ENCODE assay signal across 19 mouse cellular contexts in the genomic region with DNA sequence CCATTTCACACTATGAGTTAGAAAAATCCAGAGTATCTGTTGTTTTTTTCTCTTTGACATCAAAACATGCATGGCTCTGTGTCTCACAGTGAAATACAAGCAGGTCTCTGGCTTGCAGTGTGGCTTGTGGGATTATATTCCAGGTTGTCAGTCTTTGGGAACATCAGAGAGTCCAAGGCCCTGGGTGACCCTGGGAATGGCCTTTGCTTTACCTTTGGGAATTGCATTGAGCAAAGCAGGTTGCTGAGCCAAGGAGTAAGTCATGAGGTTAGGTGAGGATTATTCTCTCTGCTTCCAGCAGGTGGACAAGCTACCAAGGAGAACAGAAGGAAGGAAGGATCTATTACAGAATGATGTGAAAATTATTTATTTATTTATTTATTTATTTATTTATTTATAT.
DNase-seq lines count a peak whose midpoint lies in the region; ATAC-seq and TF ChIP-seq lines count a peak whose summit lies in the region.
"Had no signal": no experiment of that assay in that cellular context is flagged by ENCODE, and none has a peak within 500 bp of the region (broad histone marks: within the 10 kb centered on the region; RNA-seq: fewer than 3 reads in every experiment).

No protein-coding gene starts in this region.

- H3K36me3 ChIP-seq in kidney, adult 2 months (ENCODE audit: control insufficient read depth, insufficient read depth, low read length), result no peaks in the 10 kb centered on the region
- no peaks in the 10 kb centered on the region for H3K36me3 ChIP-seq in midbrain, embryonic 11.5 days (ENCODE audit: control insufficient read depth, insufficient read depth, low read length)
- H3K36me3 ChIP-seq in midbrain, embryonic 16.5 days (ENCODE audit: control insufficient read depth, insufficient read depth, low read length), result no peaks in the 10 kb centered on the region
- H3K36me3 ChIP-seq: embryonic facial prominence, embryonic 12.5 days; limb, embryonic 15.5 days had no signal

- H3K9me3 ChIP-seq in midbrain, embryonic 11.5 days (ENCODE audit: control insufficient read depth, low read length), result no peaks in the 10 kb centered on the region
- no peaks in the 10 kb centered on the region for H3K9me3 ChIP-seq in midbrain, embryonic 16.5 days (replicated peaks; ENCODE audit: control insufficient read depth, low read length, poor library complexity, severe bottlenecking)
- H3K9me3 ChIP-seq: embryonic facial prominence, embryonic 12.5 days; forebrain, embryonic 13.5 days; limb, embryonic 15.5 days had no signal

- H3K27me3 ChIP-seq in kidney, adult 2 months (replicated peaks; ENCODE audit: control insufficient read depth, insufficient read depth, low read length), result no peaks in the 10 kb centered on the region
- no peaks in the 10 kb centered on the region for H3K27me3 ChIP-seq in midbrain, embryonic 11.5 days (ENCODE audit: control insufficient read depth, insufficient read depth, low read length)
- no peaks in the 10 kb centered on the region for H3K27me3 ChIP-seq in midbrain, embryonic 16.5 days (ENCODE audit: control insufficient read depth, insufficient read depth, low read depth, low read length)
- H3K27me3 ChIP-seq: embryonic facial prominence, embryonic 12.5 days; forebrain, embryonic 13.5 days; limb, embryonic 15.5 days had no signal

- no peak overlapping the region for H3K4me3 ChIP-seq in kidney, adult 2 months (ENCODE audit: insufficient read depth, low read depth, low read length)
- no peak overlapping the region for H3K4me3 ChIP-seq in midbrain, embryonic 11.5 days (ENCODE audit: low read depth, low read length)
- no peak overlapping the region for H3K4me3 ChIP-seq in midbrain, embryonic 16.5 days (ENCODE audit: low read depth, low read length)
- H3K4me3 ChIP-seq: embryonic facial prominence, embryonic 12.5 days; erythroblast, embryonic 14.5 days; forebrain, embryonic 13.5 days; limb, embryonic 15.5 days had no signal

- peaks cover 10% of the 10 kb centered on the region; the same call in 1 of the 2 replicates for H3K4me1 ChIP-seq in kidney, adult 2 months (ENCODE audit: control insufficient read depth, insufficient read depth, low read length)
- no peaks in the 10 kb centered on the region for H3K4me1 ChIP-seq in midbrain, embryonic 11.5 days (ENCODE audit: control insufficient read depth, insufficient read depth, low read length)
- H3K4me1 ChIP-seq in midbrain, embryonic 16.5 days (ENCODE audit: control insufficient read depth, insufficient read depth, low read length), result no peaks in the 10 kb centered on the region
- H3K4me1 ChIP-seq: embryonic facial prominence, embryonic 12.5 days; forebrain, embryonic 13.5 days; limb, embryonic 15.5 days had no signal

- no peak for TF ChIP-seq CTCF in kidney, adult 2 months (conservative IDR thresholded peaks at IDR 0.05; ENCODE audit: insufficient read depth, insufficient read length, low read depth, low read length)

- ATAC-seq in midbrain, embryonic 11.5 days (ENCODE audit: low FRiP score), result no peak
- ATAC-seq in midbrain, embryonic 16.5 days, result no peak
- ATAC-seq: activated CD4-positive, CD25-positive, alpha-beta regulatory T cell, adult 4 months; CD4-positive, CD25-positive, alpha-beta regulatory T cell, adult 4 months; forebrain, embryonic 13.5 days had no signal

- no peak overlapping the region for H3K9ac ChIP-seq in midbrain, embryonic 11.5 days (ENCODE audit: low read length)
- H3K9ac ChIP-seq in midbrain, embryonic 16.5 days (ENCODE audit: low read depth, low read length), result no peak overlapping the region
- H3K9ac ChIP-seq: embryonic facial prominence, embryonic 12.5 days; forebrain, embryonic 13.5 days; limb, embryonic 15.5 days had no signal

- peak; percentile 46 for DNase-seq in adrenal gland, postnatal 14 days
- DNase-seq in adrenal gland, postnatal 4 days (ENCODE audit: low spot score in 2 of 2), result no peak
- peak; percentile 53 for DNase-seq in kidney, adult 2 months
- no peak for DNase-seq in kidney, postnatal 10 days
- DNase-seq in midbrain, embryonic 11.5 days (ENCODE audit: low spot score, missing footprints), result peak; percentile 57
- no peak for DNase-seq in right cerebral cortex, postnatal 10 days (ENCODE audit: low spot score in 2 of 2)
- DNase-seq: cerebellum, adult 9-11 months; gastrocnemius, postnatal 10 days; lung, postnatal 4 days; retina, postnatal 1 day; right cerebral cortex, postnatal 4 days had no signal

- no peak for TF ChIP-seq POLR2A in kidney, adult 2 months (IDR thresholded peaks at IDR 0.05; ENCODE audit: low read depth, low read length)

- peak overlapping the region; percentile 79; the same call in 1 of the 2 replicates for H3K27ac ChIP-seq in kidney, adult 2 months (ENCODE audit: insufficient read depth, low read depth, low read length)
- H3K27ac ChIP-seq in midbrain, embryonic 11.5 days (ENCODE audit: low read depth, low read length), result no peak overlapping the region
- H3K27ac ChIP-seq in midbrain, embryonic 16.5 days (ENCODE audit: low read length), result no peak overlapping the region
- H3K27ac ChIP-seq: embryonic facial prominence, embryonic 12.5 days; forebrain, embryonic 13.5 days; limb, embryonic 15.5 days; stomach, postnatal 0 days had no signal

- H3K4me2 ChIP-seq in midbrain, embryonic 11.5 days, result no peak overlapping the region
- H3K4me2 ChIP-seq in midbrain, embryonic 16.5 days (ENCODE audit: low read length), result no peak overlapping the region
- H3K4me2 ChIP-seq: embryonic facial prominence, embryonic 12.5 days; forebrain, embryonic 13.5 days; limb, embryonic 15.5 days had no signal

Comparison
In these comparisons a context has a peak if more than half of its experiments do, and no peak if none do; other contexts are left out.
1. DNase-seq: peak in adrenal gland, postnatal 14 days (single experiment), kidney, adult 2 months (single experiment) and midbrain, embryonic 11.5 days (single experiment); none in adrenal gland, postnatal 4 days (0 of 2), kidney, postnatal 10 days (single experiment) and right cerebral cortex, postnatal 10 days (0 of 2).